Mouse (Mus musculus): ENCODE data around the gene Tex21. TPM values are rescaled to one million over a fixed set of nuclear protein-coding genes. Genes with fewer than 3 reads are reported as not detected.

Gene Tex21
- polyA plus RNA-seq, 1 experiment, result not detected

Other genes starting within 250 kb of the Tex21 start
- not detected in 2 replicates for gene Esr2, start 69.5 kb downstream of the Tex21 start, polyA plus RNA-seq (2012; ENCODE audit: insufficient read depth, insufficient read length, missing spikeins)
- gene Mthfd1, start 8.6 kb upstream of the Tex21 start, polyA plus RNA-seq (2012; ENCODE audit: insufficient read depth, insufficient read length, missing spikeins), result 14.7 and 15.1 TPM in 2 replicates
- gene Akap5, start 78.1 kb upstream of the Tex21 start, polyA plus RNA-seq (2012; ENCODE audit: insufficient read depth, insufficient read length, missing spikeins), result 0.71 and 0.87 TPM in 2 replicates
- 7.3 and 10.2 TPM in 2 replicates for gene Zbtb25, start 122.9 kb upstream of the Tex21 start, polyA plus RNA-seq (2012; ENCODE audit: insufficient read depth, insufficient read length, missing spikeins)
- gene Zbtb1, start 123.5 kb upstream of the Tex21 start, polyA plus RNA-seq (2012; ENCODE audit: insufficient read depth, insufficient read length, missing spikeins), result 1.7 and 2.7 TPM in 2 replicates
- gene Hspa2, start 157.4 kb upstream of the Tex21 start, polyA plus RNA-seq (2012; ENCODE audit: insufficient read depth, insufficient read length, missing spikeins), result 1.3 and 3.1 TPM in 2 replicates
- gene Ppp1r36, start 170.8 kb upstream of the Tex21 start, polyA plus RNA-seq (2012; ENCODE audit: insufficient read depth, insufficient read length, missing spikeins), result not detected in 2 replicates

All from brown adipose tissue, adult 24 weeks (tissue).